Mouse (Mus musculus) liver, postnatal 0 days (tissue): ENCODE results near the gene Filip1. TPM values are rescaled to one million over a fixed set of nuclear protein-coding genes. Genes with fewer than 3 reads are reported as not detected.
"Not testable (repeated sequence)": the region's sequence is repeated elsewhere in the genome, so short reads cannot be mapped to it uniquely, and the experiment has no call there.

Experiments
- ATAC-seq: fragments of 200-750 bp; cut with Nextera tagmentation; 2 replicates; pipeline ENCODE4 v1.8.0; 2017; ENCODE audit warnings: mild to moderate bottlenecking, moderate library complexity
- DNase-seq: peaks from one replicate; pipeline ENCODE4 v3.0.0-alpha.2; 2016
- H3K27ac ChIP-seq: fragments of 300-500 bp; sonication (generic); 2 replicates; pipeline ENCODE4 v1.5.1; 2014; ENCODE audit warnings: antibody characterized with exemption, moderate library complexity, mild to moderate bottlenecking, low read depth
- H3K27me3 ChIP-seq: fragments of 300-500 bp; sonication (generic); 2 replicates; pipeline ENCODE4 v1.6.1; 2014; ENCODE audit warnings: low read length, control low read depth, mixed read lengths; ENCODE audit not compliant: insufficient read depth
- H3K36me3 ChIP-seq: fragments of 300-500 bp; sonication (generic); replicated peaks from 2 replicates; pipeline ENCODE4 v1.6.1; 2014; ENCODE audit warnings: mild to moderate bottlenecking, control low read depth, low read length, moderate library complexity, mixed read lengths; ENCODE audit not compliant: insufficient read depth
- H3K4me1 ChIP-seq: fragments of 300-500 bp; sonication (generic); 2 replicates; pipeline ENCODE4 v1.6.1; 2014; ENCODE audit warnings: antibody characterized with exemption, mild to moderate bottlenecking, control low read depth; ENCODE audit not compliant: insufficient read depth
- H3K4me2 ChIP-seq: fragments of 300-500 bp; sonication (generic); 2 replicates; pipeline ENCODE4 v1.6.1; 2014; ENCODE audit warnings: low read depth, mild to moderate bottlenecking, low read length, moderate library complexity, mixed read lengths
- H3K4me3 ChIP-seq: fragments of 300-500 bp; sonication (generic); 2 replicates; pipeline ENCODE4 v1.5.1; 2014; ENCODE audit warnings: low read depth, low read length
- H3K9ac ChIP-seq: fragments of 300-500 bp; sonication (generic); replicated peaks from 2 replicates; pipeline ENCODE4 v1.6.1; 2014; ENCODE audit warnings: mild to moderate bottlenecking, moderate library complexity
- H3K9me3 ChIP-seq: fragments of 300-500 bp; sonication (generic); 2 replicates; pipeline ENCODE4 v1.6.1; 2016; ENCODE audit warnings: mild to moderate bottlenecking, control low read depth, low read length, mixed read lengths
- CTCF ChIP-seq: sonication (generic); IDR thresholded peaks from 2 replicates; pipeline ENCODE4 v1.5.1; 2016; ENCODE audit warnings: antibody characterized with exemption, low read depth
- EP300 ChIP-seq: IDR thresholded peaks from 2 replicates; pipeline ENCODE4 v1.6.1; 2016; ENCODE audit warnings: antibody characterized with exemption, low read depth, mild to moderate bottlenecking
- WGBS: fragments of 180-500 bp; shearing (Covaris S2); extraction: QIAGEN DNeasy Blood & Tissue Kit; methylation state at CpG from one replicate; pipeline ENCODE4 v1.1.7; 2014; ENCODE audit not compliant: insufficient replicate concordance; 5-methylcytosine and 5-hydroxymethylcytosine counted together
- polyA plus RNA-seq: library from polyadenylated mRNA; unstranded; fragments of >200 nt; fragmentation: Nextera tagmentation; extraction: Ambion mirVana; gene quantifications from 2 replicates; pipeline ENCODE4 v1.2.1, GENCODE M21; 2015

Gene Filip1
- 0.99 and 1.2 TPM in 2 replicates for polyA plus RNA-seq

DNA sequence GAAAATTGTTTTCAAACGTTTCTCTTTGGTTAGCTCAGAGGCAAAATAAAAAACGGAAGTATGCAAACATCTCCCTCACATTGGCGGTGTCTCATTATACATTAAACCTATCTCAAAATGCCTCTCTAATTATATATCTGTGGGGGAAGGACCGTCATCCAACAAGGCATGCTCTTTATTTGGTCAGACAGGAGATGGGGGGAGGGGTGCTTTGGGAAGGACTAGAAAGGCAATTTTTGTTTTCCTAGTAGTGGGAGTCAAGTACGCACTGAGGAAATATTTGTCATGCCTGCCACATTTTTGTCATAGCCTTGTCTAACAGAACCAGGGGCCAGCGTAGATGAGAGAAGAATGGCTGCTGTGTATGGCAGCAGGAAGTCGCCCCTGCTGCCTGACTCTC is at the start of gene Filip1:
Gene Filip1 (minus strand): TSS at position 101 of the 400 bp plus-strand sequence.
- no peak for DNase-seq
- H3K4me1 ChIP-seq: no peaks in the 10 kb centered on the region

DNA sequence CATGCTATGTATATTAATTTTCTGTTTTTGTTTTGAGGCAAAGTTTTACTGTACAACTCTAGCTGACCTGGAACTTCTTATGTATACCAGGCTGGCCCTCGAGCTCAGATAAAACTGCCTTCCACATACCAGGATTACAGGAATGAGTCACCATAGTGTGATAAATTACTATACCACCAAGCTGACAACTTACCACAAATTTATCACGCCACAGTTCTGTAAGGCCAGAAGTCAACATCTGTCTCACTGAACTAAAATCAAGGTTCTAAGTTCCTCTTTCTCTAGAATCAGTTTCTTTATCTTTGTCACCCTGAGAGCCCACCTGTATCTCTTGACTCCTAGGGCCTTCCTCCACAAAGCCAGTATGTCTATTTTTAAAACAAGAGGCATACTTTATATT is 45.0 kb upstream of the Filip1 start:
- no peaks in the 10 kb centered on the region for H3K9me3 ChIP-seq
- no peaks in the 10 kb centered on the region for H3K27me3 ChIP-seq
- H3K4me2 ChIP-seq: no peak overlapping the region
- H3K4me3 ChIP-seq: no peak overlapping the region
- no peaks in the 10 kb centered on the region for H3K4me1 ChIP-seq
- H3K36me3 ChIP-seq: no peaks in the 10 kb centered on the region
- ATAC-seq (no peak), DNase-seq (no peak)
- WGBS: 11% methylated on average over 2 of the region's 2 CpGs
- no peak overlapping the region for H3K27ac ChIP-seq
- TF ChIP-seq EP300 (no peak), CTCF (no peak)
- no peak overlapping the region for H3K9ac ChIP-seq

More for the DNA sequence above, at the start of gene Filip1:
- H3K9ac ChIP-seq: no peak within 1 kb of the TSS
- no peak within 1 kb of the TSS for H3K27ac ChIP-seq
- H3K4me2 ChIP-seq: no peak within 1 kb of the TSS
- ATAC-seq: no peak
- TF ChIP-seq CTCF (no peak), EP300 (no peak)
- H3K4me3 ChIP-seq: no peak within 1 kb of the TSS
- H3K9me3 ChIP-seq: no peaks in the 10 kb centered on the region
- WGBS: 55% methylated on average over 7 of the region's 7 CpGs
- H3K36me3 ChIP-seq: no peaks in the 10 kb centered on the region
- H3K27me3 ChIP-seq: no peaks in the 10 kb centered on the region

DNA sequence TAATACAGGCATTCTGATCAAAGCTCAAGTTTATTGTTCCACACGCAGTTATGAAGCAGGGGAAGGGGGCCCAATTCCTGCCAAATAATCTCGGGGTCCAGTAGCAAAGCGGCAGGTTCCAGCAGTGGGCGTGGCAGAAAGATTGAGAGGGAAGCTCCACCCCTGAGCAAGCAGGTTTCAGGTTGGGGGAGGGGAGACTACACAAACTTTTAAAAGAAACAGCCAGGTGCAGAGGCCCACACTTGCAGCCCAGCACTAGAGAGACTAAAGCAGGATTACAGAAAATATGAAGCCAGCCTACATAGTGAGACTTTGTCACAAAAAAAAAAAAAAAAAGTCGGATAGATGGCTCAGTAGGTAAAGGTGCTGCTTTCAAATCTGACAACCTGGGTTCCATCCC is 40.3 kb upstream of the Filip1 start:
- H3K9ac ChIP-seq: no peak overlapping the region
- WGBS: 66% methylated on average over 5 of the region's 5 CpGs
- H3K4me2 ChIP-seq: no peak overlapping the region
- no peaks in the 10 kb centered on the region for H3K4me1 ChIP-seq
- H3K27me3 ChIP-seq: no peaks in the 10 kb centered on the region
- no peak overlapping the region for H3K27ac ChIP-seq
- ATAC-seq (no peak), DNase-seq (no peak)
- no peak overlapping the region for H3K4me3 ChIP-seq
- H3K36me3 ChIP-seq: no peaks in the 10 kb centered on the region
- TF ChIP-seq CTCF: no peak
- TF ChIP-seq EP300: no peak
- no peaks in the 10 kb centered on the region for H3K9me3 ChIP-seq

DNA sequence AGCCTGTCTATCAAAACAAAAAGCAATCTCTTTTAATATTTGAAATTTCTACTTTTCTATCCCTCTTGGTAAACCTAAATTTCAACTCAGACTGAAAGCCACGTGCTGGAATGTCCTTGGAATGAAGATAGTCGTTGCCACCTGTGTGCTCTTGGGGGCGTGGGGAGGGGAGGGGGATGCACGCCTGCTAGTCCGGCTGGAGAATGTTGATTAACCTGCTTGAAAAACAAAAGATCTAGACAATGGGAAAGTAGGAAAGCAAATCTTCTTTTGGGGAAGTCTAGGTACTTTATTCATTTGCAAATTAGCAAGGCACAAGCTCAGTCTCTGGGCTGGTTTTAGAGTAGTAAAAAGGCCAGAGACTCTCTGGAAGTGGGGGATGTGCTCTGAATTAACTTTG is 36.6 kb upstream of the Filip1 start:
- H3K9me3 ChIP-seq, ATAC-seq: not testable (repeated sequence)

DNA sequence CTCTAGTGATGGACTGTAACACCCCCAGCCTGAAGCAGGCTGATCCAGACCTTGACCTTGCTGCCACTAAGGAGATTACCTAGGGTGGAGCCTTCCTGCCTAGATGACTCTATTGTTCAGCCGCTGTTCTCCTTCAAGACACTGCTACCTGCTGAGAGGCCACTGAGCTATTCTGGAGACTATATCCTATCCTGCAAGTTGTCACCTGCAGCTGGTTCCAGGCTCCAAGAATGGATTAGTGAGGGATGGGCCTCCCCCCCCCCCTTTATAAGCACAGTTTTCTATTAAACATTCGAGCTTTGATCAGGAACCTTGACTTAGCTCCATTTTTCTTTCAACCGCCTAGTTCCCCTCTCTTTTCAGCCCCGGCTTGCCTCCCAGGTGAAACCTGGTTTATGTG is 31.6 kb upstream of the Filip1 start:
- not testable (repeated sequence) for H3K9ac ChIP-seq
- 81% methylated on average over 4 of the region's 4 CpGs for WGBS

More for the DNA sequence above, 36.6 kb upstream of the Filip1 start:
- H3K4me2 ChIP-seq, H3K36me3 ChIP-seq, H3K4me1 ChIP-seq, H3K9ac ChIP-seq, DNase-seq, H3K27me3 ChIP-seq, H3K27ac ChIP-seq, H3K4me3 ChIP-seq: not testable (repeated sequence)
- 65% methylated on average over 5 of the region's 5 CpGs for WGBS

DNA sequence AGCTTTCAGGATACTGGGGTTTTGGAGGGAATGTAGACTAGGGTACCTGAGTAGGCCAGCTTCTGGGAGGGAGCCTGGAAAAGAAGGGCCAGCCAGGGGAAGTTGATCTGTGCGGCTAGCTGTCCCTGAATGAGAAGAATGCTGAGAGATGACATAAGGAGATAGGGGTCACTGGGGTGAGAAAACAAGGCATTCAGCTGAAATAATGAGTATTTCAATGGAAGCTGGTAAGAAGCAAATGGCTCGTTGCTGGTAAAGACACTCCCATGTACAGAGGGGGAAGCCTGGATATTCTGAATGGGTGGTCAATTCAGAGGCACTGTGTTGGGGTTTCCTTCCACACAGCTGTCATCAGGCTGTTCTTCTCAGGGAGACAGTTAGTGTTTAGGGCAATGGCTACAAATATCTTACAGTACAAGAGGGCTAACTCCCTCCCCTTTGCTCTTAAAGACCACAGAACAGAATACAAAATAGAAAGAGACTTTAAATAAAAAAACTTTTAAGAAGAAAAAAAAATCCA is 26.7 kb upstream of the Filip1 start:
- no peaks in the 10 kb centered on the region for H3K9me3 ChIP-seq
- TF ChIP-seq EP300 (no peak), CTCF (no peak)
- H3K4me3 ChIP-seq: no peak overlapping the region
- H3K36me3 ChIP-seq: no peaks in the 10 kb centered on the region
- H3K27ac ChIP-seq: no peak overlapping the region
- DNase-seq: no peak
- H3K9ac ChIP-seq: no peak overlapping the region
- no peak overlapping the region for H3K4me2 ChIP-seq
- WGBS: 46% methylated on average over 2 of the region's 2 CpGs
- no peaks in the 10 kb centered on the region for H3K27me3 ChIP-seq
- ATAC-seq: no peak
- H3K4me1 ChIP-seq: no peaks in the 10 kb centered on the region

More for the DNA sequence above, 31.6 kb upstream of the Filip1 start:
- ATAC-seq, DNase-seq, H3K27ac ChIP-seq, H3K4me2 ChIP-seq, H3K9me3 ChIP-seq, H3K36me3 ChIP-seq, H3K27me3 ChIP-seq, H3K4me3 ChIP-seq, H3K4me1 ChIP-seq: not testable (repeated sequence)

DNA sequence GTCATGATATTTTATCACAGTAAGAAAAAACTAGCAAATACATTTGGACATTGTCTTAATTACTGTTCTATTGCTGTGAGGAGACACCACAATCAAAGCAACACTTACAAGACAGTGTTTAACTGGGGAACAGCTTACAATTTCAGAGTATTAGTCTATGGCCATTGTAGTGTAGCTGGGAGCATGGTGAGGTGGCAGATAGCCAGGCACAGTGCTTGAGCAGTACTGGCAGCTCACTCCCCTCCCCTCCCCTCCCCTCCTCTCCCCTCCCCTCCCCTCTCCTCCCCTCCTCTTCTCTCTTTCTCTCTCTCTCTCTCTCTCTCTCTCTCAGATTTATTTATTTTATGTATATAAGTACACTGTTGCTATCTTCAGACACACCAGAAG is 25.3 kb upstream of the Filip1 start:
- Histone ChIP-seq H3K9me3 (no peaks in the 10 kb centered on the region), H3K27me3 (no peaks in the 10 kb centered on the region)

More for the DNA sequence above, 25.3 kb upstream of the Filip1 start:
- TF ChIP-seq EP300 (no peak), CTCF (no peak)
- no peak overlapping the region for H3K9ac ChIP-seq
- no peak for ATAC-seq
- no peak overlapping the region for H3K27ac ChIP-seq
- no peaks in the 10 kb centered on the region for H3K4me1 ChIP-seq
- no peak overlapping the region for H3K4me2 ChIP-seq
- H3K4me3 ChIP-seq: no peak overlapping the region
- DNase-seq: no peak
- no peaks in the 10 kb centered on the region for H3K36me3 ChIP-seq
